Mouse (Mus musculus): ENCODE data around the gene Scn8a.

Scn8a gene

GRCm38 (mm10) chr15:100879073-100879472, 9.4 kb downstream of the Scn8a start:
- DNase-seq (ENCODE audit: low spot score in 2 of 2): no peak

GRCm38 (mm10) chr15:100881385-100881784, 11.7 kb downstream of the Scn8a start:
- DNase-seq (ENCODE audit: low spot score in 2 of 2): no peak

GRCm38 (mm10) chr15:100884481-100884880, 14.8 kb downstream of the Scn8a start:
- no peak for DNase-seq (ENCODE audit: low spot score in 2 of 2)

- DNase-seq (ENCODE audit: low spot score in 2 of 2): no peak
Observed at GRCm38 (mm10) chr15:100891962-100892361, 22.3 kb downstream of the Scn8a start.

- DNase-seq (ENCODE audit: low spot score in 2 of 2): no peak
Observed at GRCm38 (mm10) chr15:100896502-100896901, 26.8 kb downstream of the Scn8a start.

- DNase-seq (ENCODE audit: low spot score in 2 of 2): no peak
Observed at GRCm38 (mm10) chr15:100903811-100904210, 34.2 kb downstream of the Scn8a start.

GRCm38 (mm10) chr15:100905006-100905405, 35.3 kb downstream of the Scn8a start:
- DNase-seq (ENCODE audit: low spot score in 2 of 2): peak; percentile 79

GRCm38 (mm10) chr15:100905751-100906150, 36.1 kb downstream of the Scn8a start:
- DNase-seq (ENCODE audit: low spot score in 2 of 2): peak in 1 of 2 experiments; percentile 22

GRCm38 (mm10) chr15:100908817-100909216, 39.2 kb downstream of the Scn8a start:
- no peak for DNase-seq (ENCODE audit: low spot score in 2 of 2)

- DNase-seq (ENCODE audit: low spot score in 2 of 2): no peak
Observed at GRCm38 (mm10) chr15:100909734-100910163, 40.1 kb downstream of the Scn8a start.

- DNase-seq (ENCODE audit: low spot score in 2 of 2): no peak
Observed at GRCm38 (mm10) chr15:100910381-100910841, 40.8 kb downstream of the Scn8a start.

- no peak for DNase-seq (ENCODE audit: low spot score in 2 of 2)
Observed at GRCm38 (mm10) chr15:100912676-100913266, 43.1 kb downstream of the Scn8a start.

- peak in 1 of 2 experiments; percentile 18 for DNase-seq (ENCODE audit: low spot score in 2 of 2)
Observed at GRCm38 (mm10) chr15:100914734-100915242, 45.1 kb downstream of the Scn8a start.

GRCm38 (mm10) chr15:100918046-100918445, 48.4 kb downstream of the Scn8a start:
- no peak for DNase-seq (ENCODE audit: low spot score in 2 of 2)

GRCm38 (mm10) chr15:100922210-100922609, 52.6 kb downstream of the Scn8a start:
- DNase-seq (ENCODE audit: low spot score in 2 of 2): no peak

- no peak for DNase-seq (ENCODE audit: low spot score in 2 of 2)
Observed at GRCm38 (mm10) chr15:100923476-100923875, 53.8 kb downstream of the Scn8a start.

- no peak for DNase-seq (ENCODE audit: low spot score in 2 of 2)
Observed at GRCm38 (mm10) chr15:100924941-100925340, 55.3 kb downstream of the Scn8a start.

- no peak for DNase-seq (ENCODE audit: low spot score in 2 of 2)
Observed at GRCm38 (mm10) chr15:100930477-100930876, 60.8 kb downstream of the Scn8a start.

- no peak for DNase-seq (ENCODE audit: low spot score in 2 of 2)
Observed at GRCm38 (mm10) chr15:100936176-100936575, 66.5 kb downstream of the Scn8a start.

GRCm38 (mm10) chr15:100948383-100948782, 78.7 kb downstream of the Scn8a start:
- no peak for DNase-seq (ENCODE audit: low spot score in 2 of 2)

GRCm38 (mm10) chr15:100949169-100949568, 79.5 kb downstream of the Scn8a start:
- DNase-seq (ENCODE audit: low spot score in 2 of 2): no peak

- DNase-seq (ENCODE audit: low spot score in 2 of 2): no peak
Observed at GRCm38 (mm10) chr15:100951491-100951890, 81.8 kb downstream of the Scn8a start.

- DNase-seq (ENCODE audit: low spot score in 2 of 2): no peak
Observed at GRCm38 (mm10) chr15:100952292-100952691, 82.6 kb downstream of the Scn8a start.

GRCm38 (mm10) chr15:100952854-100953253, 83.2 kb downstream of the Scn8a start:
- no peak for DNase-seq (ENCODE audit: low spot score in 2 of 2)
